Mouse (Mus musculus) urinary bladder, postnatal 14 days (tissue): ENCODE data around the gene Hs3st5.

Experiments used
- DNase-seq: peaks from one replicate; pipeline ENCODE4 v3.0.0; 2021; ENCODE audit warnings: low spot score

The Hs3st5 gene

GRCm38 (mm10) chr10:36800925-36801482 lies 294.4 kb downstream of the Hs3st5 start:
- DNase-seq = no peak

GRCm38 (mm10) chr10:36803705-36804104 lies 297.1 kb downstream of the Hs3st5 start:
- DNase-seq = no peak

- no peak for DNase-seq
Observed at GRCm38 (mm10) chr10:36805265-36805664, 298.7 kb downstream of the Hs3st5 start.

GRCm38 (mm10) chr10:36805788-36806187 lies 299.2 kb downstream of the Hs3st5 start:
- DNase-seq = no peak

- no peak for DNase-seq
Observed at GRCm38 (mm10) chr10:36807007-36807406, 300.4 kb downstream of the Hs3st5 start.

- no peak for DNase-seq
Observed at GRCm38 (mm10) chr10:36818867-36819266, 312.3 kb downstream of the Hs3st5 start.

GRCm38 (mm10) chr10:36829079-36829478 lies 322.5 kb downstream of the Hs3st5 start:
- no peak for DNase-seq

- DNase-seq = no peak
Observed at GRCm38 (mm10) chr10:36832204-36832603, 325.6 kb downstream of the Hs3st5 start.

- DNase-seq = peak; percentile 9
Observed at GRCm38 (mm10) chr10:36834224-36834623, 327.6 kb downstream of the Hs3st5 start.

- DNase-seq = no peak
Observed at GRCm38 (mm10) chr10:36835836-36836516, 329.4 kb downstream of the Hs3st5 start.

- DNase-seq = no peak
Observed at GRCm38 (mm10) chr10:36850231-36850630, 343.6 kb downstream of the Hs3st5 start.

- DNase-seq = no peak
Observed at GRCm38 (mm10) chr10:36862127-36862895, 355.7 kb downstream of the Hs3st5 start.
